Mouse (Mus musculus) left cerebral cortex, postnatal 36 days (tissue): ENCODE results near the gene F9. TPM values are rescaled to one million over a fixed set of nuclear protein-coding genes. Genes with fewer than 3 reads are reported as not detected.
"Not testable (repeated sequence)": the region's sequence is repeated elsewhere in the genome, so short reads cannot be mapped to it uniquely, and the experiment has no call there.

Experiments used
- DNase-seq, 2 experiments: peaks; one replicate each; pipeline ENCODE4 v3.0.0; 2021 to 2022; ENCODE audit warnings: low spot score in 2 of 2, mixed read lengths in 1 of 2
- intact Hi-C: fragments of 180-260 bp; cut with DNase I; formaldehyde crosslinking; loops from one replicate; pipeline ENCODE4 v1.15.1; 2025
- total RNA-seq, 2 experiments: library from RNA; stranded (reverse); gene quantifications; 2 replicates each; pipeline ENCODE4 v1.2.3; 2021

The F9 gene
- total RNA-seq, result under 1 TPM; 0.23 to 0.37 TPM

- intact Hi-C loops, result no loop called here
- no peak for DNase-seq
These were observed at the start of gene F9 for GRCm38 (mm10) chrX:59999221-60000083. F9 (plus strand) TSS chrX:59999464.

DNA sequence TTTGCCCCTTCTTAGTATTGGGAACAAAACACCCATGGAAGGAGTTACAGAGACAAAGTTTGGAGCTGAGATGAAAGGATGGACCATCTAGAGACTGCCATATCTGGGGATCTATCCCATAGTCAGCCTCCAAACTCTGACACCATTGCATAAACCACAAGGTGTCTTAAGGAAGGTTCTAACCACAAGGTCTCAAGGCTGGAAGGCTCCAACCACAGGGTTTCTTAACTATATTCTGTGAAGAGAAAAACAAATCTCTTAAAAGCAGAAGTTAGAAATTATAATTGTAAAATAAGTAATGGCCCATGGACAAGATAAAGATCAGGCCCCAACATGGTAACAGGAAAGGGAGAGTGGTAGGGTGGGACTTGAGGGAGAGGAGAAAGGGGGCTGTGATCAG lies 29.5 kb upstream of the F9 start:
- intact Hi-C loops, DNase-seq: not testable (repeated sequence)

- DNase-seq, result no peak
- intact Hi-C loops, result no loop called here
These were observed 800 bp downstream of the F9 start for GRCm38 (mm10) chrX:60000084-60000443.

GRCm38 (mm10) chrX:60001461-60001860 lies 2.2 kb downstream of the F9 start:
- no peak for DNase-seq
- intact Hi-C loops, result no loop called here

GRCm38 (mm10) chrX:60013084-60013676 lies 13.9 kb downstream of the F9 start:
- no peak for DNase-seq
- intact Hi-C loops, result loop anchor here (10.0 kb wide), 1 partner anchor 392 kb away; no protein-coding TSS in a partner anchor

GRCm38 (mm10) chrX:60014588-60014987 lies 15.3 kb downstream of the F9 start:
- DNase-seq, result no peak
- intact Hi-C loops, result loop anchor here (10.0 kb wide), 1 partner anchor 390 kb away; no protein-coding TSS in a partner anchor

DNA sequence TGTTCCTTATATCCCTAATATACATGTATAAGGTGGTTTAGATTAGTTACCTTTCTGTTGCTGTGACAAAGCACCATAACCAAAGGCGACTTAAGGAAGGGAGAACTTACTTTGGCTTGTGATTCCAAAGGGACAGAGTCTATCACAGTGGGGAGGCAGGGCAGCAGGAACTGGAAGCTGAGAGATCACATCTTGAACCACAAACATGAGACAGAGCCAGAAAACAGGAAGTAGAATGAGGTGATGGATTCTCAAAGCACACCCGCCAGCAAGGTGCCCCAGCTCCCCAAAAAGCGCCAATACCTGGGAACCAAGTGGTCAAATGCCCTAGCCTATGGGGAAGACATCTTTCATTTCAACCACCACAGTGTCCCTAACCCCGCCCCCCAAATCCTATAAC lies 21.7 kb downstream of the F9 start:
- intact Hi-C loops, result no loop called here

GRCm38 (mm10) chrX:60021595-60021994 lies 22.3 kb downstream of the F9 start:
- intact Hi-C loops, result no loop called here
- DNase-seq, result no peak

More for the DNA sequence above, 21.7 kb downstream of the F9 start:
- no peak for DNase-seq

- intact Hi-C loops, result no loop called here
- peak in 1 of 2 experiments; percentile 7 for DNase-seq
These were observed 27.4 kb downstream of the F9 start for GRCm38 (mm10) chrX:60026654-60027053.

GRCm38 (mm10) chrX:60054745-60055144 lies 55.5 kb downstream of the F9 start:
- DNase-seq, result no peak
- intact Hi-C loops, result no loop called here

DNA sequence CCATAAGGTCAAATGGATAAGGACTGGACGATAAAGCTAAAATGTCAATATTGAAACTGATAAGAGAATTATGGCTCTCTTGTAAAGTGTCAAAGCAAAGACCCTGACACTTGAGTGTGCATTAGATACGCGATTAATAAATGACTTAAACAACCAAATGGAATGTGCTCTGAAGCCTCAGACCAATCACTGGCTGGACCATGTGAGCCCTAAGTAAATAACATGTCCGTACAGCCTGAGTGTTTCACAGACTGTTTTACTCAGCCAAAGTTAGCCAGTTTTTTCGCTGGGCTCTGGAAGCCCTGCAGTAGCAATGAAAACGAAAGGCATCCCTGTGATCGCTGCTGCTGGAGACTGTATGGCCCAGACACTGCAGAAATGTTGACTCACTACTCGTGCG lies 55.9 kb downstream of the F9 start:
- DNase-seq, result no peak
- intact Hi-C loops, result no loop called here

DNA sequence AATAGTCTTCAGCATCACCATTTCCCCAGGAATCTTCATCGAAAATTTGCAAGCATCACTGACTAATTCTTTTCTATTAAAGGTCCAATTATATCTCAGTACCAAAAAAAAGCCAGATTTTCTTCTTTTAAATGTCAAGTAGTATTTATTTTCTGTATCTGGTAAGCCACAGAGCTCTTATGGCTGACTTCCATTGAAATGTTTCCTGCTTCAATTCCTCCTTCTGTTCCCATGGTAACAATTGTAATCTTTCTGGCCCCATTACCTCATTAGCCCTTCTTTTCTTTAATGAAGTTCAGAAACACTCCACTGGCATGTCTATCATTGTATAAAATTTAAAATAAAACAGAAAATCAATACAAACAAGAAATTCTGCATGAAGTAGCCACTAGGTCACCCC lies 76.1 kb downstream of the F9 start:
- intact Hi-C loops, result no loop called here
- no peak for DNase-seq

Other genes with a start within 250 kb of the F9 start
- 1 to 10 TPM; 3.9 to 4.4 TPM for gene Mcf2, start 179.6 kb downstream of the F9 start, total RNA-seq